Mouse (Mus musculus) heart, postnatal 25 days (tissue): ENCODE results near the gene Col20a1. TPM values are rescaled to one million over a fixed set of nuclear protein-coding genes. Genes with fewer than 3 reads are reported as not detected.
A peak's percentile ranks its signal among the peaks of the same experiment; 100 is the strongest.

ENCODE experiments used
- DNase-seq: peaks from one replicate; pipeline ENCODE4 v3.0.0; 2022; ENCODE audit warnings: low spot score
- intact Hi-C: fragments of 180-260 bp; cut with DNase I; formaldehyde crosslinking; loops from one replicate; pipeline ENCODE4 v1.15.1; 2025
- total RNA-seq, 2 experiments: library from RNA; stranded (reverse); gene quantifications; 2 replicates each; pipeline ENCODE4 v1.2.3; 2021

Gene Col20a1
- total RNA-seq: under 1 TPM; 0.34 to 0.50 TPM

- no peak for DNase-seq
- intact Hi-C loops: no loop called here
Measured at GRCm38 (mm10) chr2:180986449-180986848, at the start of gene Col20a1. Gene Col20a1, plus strand, starts transcription at chr2:180986535.

DNA sequence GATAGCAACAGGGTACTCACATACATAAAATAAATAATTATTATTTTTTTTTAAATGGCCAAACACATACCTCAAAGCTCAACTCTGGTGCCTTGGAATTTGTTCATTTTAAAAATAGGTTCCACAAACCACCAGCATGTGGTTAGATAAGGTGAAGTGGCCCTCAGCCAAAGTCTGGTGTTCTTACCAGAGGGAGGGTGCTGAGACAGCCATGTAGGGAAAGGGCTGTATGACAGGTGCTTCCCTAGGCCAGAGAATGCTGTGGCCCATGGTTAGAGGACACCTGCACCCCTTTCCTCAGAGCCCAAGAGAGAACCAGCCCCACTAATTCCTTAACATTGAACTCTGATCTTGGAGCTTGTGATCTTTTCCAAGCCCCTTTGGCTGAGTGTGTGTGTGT, 46.1 kb upstream of the Col20a1 start:
- no peak for DNase-seq
- intact Hi-C loops: no loop called here

DNA sequence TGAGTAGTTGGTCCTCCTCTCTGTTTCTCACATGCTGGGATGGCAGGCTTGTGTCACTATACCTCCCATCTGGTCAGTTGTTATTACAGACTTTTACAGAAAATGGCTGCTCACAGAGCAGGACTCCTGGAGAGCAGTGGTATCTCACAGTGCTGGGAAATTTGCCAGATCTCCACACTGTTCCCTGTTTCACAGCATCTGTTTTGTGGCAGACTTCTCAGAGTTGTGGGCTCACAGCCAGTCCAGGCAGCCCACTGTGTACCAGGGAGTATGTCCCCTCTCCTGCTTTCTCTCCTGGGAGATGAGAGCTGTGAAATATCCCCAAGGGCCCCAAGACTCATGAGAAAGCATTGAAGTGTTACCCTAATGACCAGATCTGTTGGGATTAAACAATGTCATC, 44.5 kb upstream of the Col20a1 start:
- intact Hi-C loops: no loop called here
- DNase-seq: no peak

- DNase-seq: no peak
- intact Hi-C loops: no loop called here
Measured at GRCm38 (mm10) chr2:180949947-180950346, 36.4 kb upstream of the Col20a1 start.

- intact Hi-C loops: no loop called here
- no peak for DNase-seq
Measured at GRCm38 (mm10) chr2:180952731-180953171, 33.6 kb upstream of the Col20a1 start.

- no peak for DNase-seq
- intact Hi-C loops: no loop called here
Measured at GRCm38 (mm10) chr2:180953638-180954037, 32.7 kb upstream of the Col20a1 start.

- intact Hi-C loops: no loop called here
- DNase-seq: no peak
Measured at GRCm38 (mm10) chr2:180954061-180955047, 32.0 kb upstream of the Col20a1 start, which contains the start of gene Nkain4. Gene Nkain4, minus strand, starts transcription at chr2:180954699.

DNA sequence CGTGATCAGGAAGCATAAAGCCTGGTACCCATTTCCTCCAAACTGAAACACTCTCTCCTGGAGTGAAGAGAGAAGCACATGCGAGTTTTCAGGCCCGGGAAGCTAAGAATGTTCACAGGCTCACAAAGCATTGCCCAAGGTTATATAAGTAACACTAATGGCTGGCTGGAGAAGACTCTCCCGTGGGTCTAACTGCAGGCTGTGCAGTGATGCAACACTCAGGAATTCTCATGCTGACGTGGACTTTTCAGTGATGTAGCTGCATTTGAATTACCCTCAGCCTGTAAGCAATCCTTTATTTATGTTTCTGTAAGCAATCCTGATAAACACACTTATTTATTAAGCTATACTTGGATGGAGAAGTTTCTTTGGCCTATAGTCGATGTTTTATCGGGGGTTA, 26.7 kb upstream of the Col20a1 start:
- intact Hi-C loops: loop anchor here (5.0 kb wide), 1 partner anchor 152 kb away; no protein-coding TSS in a partner anchor
- DNase-seq: no peak

DNA sequence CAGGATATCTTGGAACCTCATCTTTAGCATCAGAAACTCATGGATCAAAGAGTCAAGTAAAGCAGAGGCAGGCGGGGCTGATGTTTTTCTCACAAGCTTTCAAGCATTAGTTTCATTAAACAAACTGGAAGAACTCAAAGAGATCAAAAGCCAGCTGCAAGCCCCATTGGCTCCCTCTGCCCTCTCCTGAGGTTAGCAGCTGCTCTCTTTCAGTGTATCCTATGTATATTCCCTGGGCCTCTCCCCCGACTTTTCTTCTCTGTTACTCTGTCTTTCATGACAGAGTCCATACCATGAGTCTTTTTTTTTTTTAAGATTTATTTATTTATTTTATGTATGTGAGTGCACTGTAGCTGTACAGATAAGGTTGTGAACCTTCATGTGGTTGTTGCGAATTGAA, 26.1 kb upstream of the Col20a1 start:
- intact Hi-C loops: loop anchor here (5.0 kb wide), 1 partner anchor 153 kb away; no protein-coding TSS in a partner anchor
- DNase-seq: no peak

GRCm38 (mm10) chr2:180962616-180963308, 23.6 kb upstream of the Col20a1 start:
- DNase-seq: no peak
- intact Hi-C loops: loop anchor here (1.0 to 5.0 kb wide), 2 partner anchors 37 to 155 kb away; no protein-coding TSS in a partner anchor

DNA sequence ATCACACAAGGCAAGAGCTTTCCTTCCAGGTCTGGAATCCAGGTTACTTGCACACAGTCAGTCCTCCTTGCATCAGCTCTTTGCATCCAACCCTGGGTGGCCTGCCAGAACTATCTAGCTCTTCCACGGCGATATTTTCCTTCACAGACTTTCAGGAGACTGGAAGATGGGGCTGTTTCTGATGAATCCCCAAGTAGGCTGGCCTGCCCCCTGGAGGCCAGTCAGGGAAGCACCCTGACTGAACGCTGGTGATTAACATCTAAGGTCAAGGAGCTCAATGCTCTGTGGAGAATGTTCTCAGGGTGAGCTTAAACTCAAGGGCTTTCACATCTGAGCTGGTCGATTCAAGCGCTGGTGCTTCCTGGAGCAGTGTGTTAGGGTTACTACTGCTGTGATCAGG, 22.4 kb upstream of the Col20a1 start:
- intact Hi-C loops: loop anchor here (1.0 to 5.0 kb wide), 2 partner anchors 39 to 157 kb away; no protein-coding TSS in a partner anchor
- peak; percentile 36 for DNase-seq

GRCm38 (mm10) chr2:180966092-180966882, 20.0 kb upstream of the Col20a1 start:
- DNase-seq: no peak
- intact Hi-C loops: no loop called here

- intact Hi-C loops: no loop called here
- DNase-seq: peak; percentile 89
Measured at GRCm38 (mm10) chr2:180967010-180967763, 19.1 kb upstream of the Col20a1 start, which contains the start of gene Arfgap1. Gene Arfgap1, plus strand, starts transcription at chr2:180967225.

DNA sequence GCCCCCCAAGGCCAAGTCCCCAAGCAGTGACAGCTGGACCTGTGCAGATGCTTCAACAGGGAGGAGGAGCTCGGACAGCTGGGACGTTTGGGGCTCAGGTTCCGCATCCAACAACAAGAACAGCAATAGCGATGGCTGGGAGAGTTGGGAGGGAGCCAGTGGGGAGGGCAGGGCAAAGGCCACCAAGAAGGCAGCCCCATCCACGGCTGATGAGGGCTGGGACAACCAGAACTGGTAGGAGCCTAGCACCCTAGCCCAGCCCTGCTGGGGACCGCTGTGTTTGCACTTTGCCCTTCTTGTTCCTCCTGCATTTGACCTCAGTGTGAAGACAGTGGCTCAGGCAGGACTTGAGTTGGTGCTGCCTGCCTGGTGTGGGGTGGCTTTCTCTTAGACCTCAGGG, 5.2 kb upstream of the Col20a1 start:
- no peak for DNase-seq
- intact Hi-C loops: no loop called here

DNA sequence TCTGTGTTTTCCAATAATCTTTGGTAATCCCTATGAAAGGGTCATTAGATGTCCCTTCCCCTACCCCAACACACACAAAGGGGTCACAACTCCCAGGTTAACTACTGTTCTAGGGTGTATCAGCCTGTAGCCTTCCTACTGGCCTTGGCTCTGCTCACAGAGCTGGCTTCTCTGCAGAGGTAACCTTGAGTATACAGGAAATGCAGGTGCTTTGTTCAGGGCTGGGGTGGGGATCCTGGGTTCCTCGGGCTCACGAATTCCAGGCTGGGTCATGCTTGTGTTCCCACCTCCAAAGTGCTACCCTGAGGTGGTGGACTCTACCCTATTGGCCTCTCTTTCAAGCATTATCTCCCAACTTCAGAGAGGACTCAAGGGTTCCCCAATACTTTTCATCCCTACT, 700 bp upstream of the Col20a1 start:
- intact Hi-C loops: no loop called here
- no peak for DNase-seq

DNA sequence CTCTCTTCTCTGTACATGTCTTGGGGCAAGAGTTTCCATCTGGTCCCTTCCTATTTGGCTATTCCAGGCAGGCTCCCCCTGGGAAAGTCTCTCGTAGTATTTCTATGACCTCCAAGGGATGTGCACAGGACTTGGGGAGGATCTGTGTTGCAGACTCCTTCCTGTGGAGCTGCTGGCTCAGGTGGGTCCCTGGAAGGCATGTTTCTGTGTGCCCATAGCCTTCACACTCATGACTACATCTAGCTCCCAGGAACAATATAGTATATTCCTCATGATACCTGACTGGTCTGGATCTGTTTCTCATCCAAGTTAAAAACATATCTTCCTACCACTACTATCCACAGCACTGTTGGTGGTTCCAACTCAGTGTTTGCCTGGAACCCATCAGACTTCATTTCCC, 666 bp downstream of the Col20a1 start:
- intact Hi-C loops: no loop called here
- no peak for DNase-seq

GRCm38 (mm10) chr2:180987432-180988030, 1.2 kb downstream of the Col20a1 start:
- DNase-seq: no peak
- intact Hi-C loops: no loop called here

DNA sequence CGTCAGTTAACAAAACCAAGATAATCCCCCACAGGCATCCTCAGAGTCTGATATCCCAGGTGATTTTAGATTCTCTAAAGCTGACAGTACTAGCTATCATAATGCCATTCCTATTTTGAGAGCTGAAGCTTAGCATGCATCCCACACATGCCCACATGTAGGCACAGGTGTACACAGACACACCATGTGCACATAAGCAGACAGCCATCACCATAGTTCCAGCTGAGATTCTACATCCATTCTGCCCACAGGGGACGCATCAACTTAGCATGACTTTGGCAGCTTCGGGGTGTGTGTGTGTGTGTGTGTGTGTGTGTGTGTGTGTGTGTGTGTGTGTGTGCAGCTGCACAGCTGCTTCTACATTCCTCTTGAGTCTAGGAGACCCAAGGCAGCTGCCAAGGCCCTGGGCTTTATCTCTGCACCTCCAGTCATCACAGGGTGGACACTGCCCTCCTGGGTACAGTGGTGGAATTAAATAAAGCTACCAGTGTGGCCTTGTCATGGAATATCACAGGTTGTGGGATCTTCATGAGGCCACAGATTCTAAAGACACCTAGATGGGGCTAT, 2.1 kb downstream of the Col20a1 start:
- intact Hi-C loops: no loop called here
- DNase-seq: no peak
